Mouse (Mus musculus) ovary, postnatal 14 days (tissue): ENCODE results near the gene Epb41l2.

Experiments
- DNase-seq: peaks from one replicate; pipeline ENCODE4 v3.0.0; 2022; ENCODE audit warnings: low spot score

Epb41l2 gene

DNA sequence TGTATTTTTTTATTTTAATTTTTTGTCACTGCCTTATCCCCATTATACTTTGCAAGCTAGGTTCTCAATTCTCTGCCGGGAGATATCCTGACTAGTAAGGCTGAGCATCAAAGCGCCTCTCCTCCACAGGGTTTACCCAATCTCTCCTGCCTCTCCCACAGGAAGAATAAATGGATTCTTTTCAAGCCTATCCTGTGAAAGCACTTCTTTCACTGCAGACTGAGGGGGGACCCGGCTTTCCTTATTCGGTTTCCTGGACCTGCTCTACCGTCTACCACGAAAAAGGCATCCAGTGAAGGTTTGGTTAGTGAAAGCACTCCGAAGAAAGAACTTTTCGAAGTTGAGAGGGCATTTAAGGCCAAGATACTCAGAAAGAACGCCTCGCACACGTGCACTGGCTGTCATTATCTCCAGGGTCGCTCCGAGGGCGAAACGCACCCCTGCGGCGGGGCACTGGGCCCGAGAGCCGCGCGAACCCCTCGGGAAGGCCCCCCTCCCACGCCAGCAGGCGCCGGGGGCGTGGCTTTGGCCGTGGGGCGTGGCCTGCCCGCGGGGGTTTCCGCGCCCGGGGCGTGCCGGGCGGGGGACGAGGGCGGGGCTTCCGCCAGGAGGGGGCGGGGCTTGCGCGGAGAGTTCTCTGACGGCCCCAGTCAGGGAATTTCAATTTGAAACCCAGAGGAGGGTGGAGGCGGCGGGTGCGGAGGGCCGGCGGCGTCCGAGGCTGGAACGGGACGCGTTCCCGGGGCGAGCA, at the start of gene Epb41l2:
Gene Epb41l2, plus strand, starts transcription at position 591 of the 751 bp plus-strand sequence.
- peak; percentile 98 for DNase-seq

GRCm38 (mm10) chr10:25309996-25310395, 49.6 kb upstream of the Epb41l2 start:
- no peak for DNase-seq

DNA sequence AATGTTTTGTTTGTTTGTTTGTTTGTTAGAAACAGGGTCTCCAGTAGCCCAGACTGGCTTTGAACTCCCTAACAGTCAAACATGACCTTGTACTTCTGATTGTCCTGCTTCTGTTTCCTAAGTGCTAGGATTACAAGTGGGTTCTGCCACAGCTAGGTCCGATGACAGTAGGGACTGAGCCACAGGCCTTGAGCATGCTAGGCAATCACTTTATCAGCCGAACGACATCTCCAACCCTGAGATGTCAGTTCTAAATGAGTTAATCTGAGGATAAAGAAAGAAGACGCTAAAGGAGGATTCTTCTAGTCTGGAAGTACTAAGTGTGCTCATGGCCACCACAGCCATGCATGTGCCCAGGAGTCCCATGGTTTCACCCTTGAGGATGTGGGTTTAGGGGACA, 48.9 kb upstream of the Epb41l2 start:
- no peak for DNase-seq

- no peak for DNase-seq
Measured at GRCm38 (mm10) chr10:25311554-25312212, 47.9 kb upstream of the Epb41l2 start.

- no peak for DNase-seq
Measured at GRCm38 (mm10) chr10:25313856-25314584, 45.6 kb upstream of the Epb41l2 start.

GRCm38 (mm10) chr10:25317665-25318064, 41.9 kb upstream of the Epb41l2 start:
- no peak for DNase-seq

- no peak for DNase-seq
Measured at GRCm38 (mm10) chr10:25318405-25318804, 41.2 kb upstream of the Epb41l2 start.

DNA sequence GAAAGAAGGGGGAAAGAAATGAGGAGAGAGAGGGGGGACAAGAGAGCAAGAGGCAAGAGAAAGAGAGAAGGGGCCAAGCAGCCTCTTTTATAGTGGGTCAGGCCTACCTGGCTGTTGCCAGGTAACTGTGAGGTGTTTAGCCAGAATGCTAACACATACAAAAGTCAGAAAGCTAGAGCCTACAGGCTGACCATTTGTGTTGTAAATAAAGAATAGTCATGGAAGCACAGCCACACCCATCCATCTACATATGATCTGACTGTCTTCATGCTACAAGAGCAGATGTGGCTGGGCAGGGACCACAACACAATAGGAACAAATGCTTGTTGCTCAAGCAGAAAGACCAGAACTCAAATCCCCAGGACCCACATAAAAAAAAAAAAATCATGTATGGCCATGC, 40.1 kb upstream of the Epb41l2 start:
- DNase-seq: no peak

- DNase-seq: no peak
Measured at GRCm38 (mm10) chr10:25321198-25321597, 38.4 kb upstream of the Epb41l2 start.

- peak; percentile 5 for DNase-seq
Measured at GRCm38 (mm10) chr10:25325690-25326089, 33.9 kb upstream of the Epb41l2 start.

GRCm38 (mm10) chr10:25327511-25327910, 32.1 kb upstream of the Epb41l2 start:
- DNase-seq: no peak

DNA sequence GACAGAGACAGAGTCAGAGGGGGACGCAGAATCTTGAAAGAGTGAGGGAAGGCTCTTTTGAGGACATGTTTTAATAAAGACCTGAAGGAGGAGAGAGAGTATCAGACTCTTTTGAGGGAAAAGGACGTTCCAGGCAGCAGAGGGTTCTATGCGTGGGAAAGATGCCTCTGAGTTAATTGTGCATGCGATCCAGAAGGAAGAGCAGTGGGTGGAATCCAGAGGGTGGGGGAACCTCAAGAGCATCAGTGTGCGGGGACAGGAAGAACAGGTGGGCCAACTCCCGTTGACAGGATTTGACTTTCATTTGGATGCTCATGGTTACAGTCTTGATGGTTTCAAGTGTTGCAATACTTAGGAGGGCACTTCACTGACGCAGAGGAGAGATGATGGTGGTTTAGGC, 29.5 kb upstream of the Epb41l2 start:
- DNase-seq: no peak

DNA sequence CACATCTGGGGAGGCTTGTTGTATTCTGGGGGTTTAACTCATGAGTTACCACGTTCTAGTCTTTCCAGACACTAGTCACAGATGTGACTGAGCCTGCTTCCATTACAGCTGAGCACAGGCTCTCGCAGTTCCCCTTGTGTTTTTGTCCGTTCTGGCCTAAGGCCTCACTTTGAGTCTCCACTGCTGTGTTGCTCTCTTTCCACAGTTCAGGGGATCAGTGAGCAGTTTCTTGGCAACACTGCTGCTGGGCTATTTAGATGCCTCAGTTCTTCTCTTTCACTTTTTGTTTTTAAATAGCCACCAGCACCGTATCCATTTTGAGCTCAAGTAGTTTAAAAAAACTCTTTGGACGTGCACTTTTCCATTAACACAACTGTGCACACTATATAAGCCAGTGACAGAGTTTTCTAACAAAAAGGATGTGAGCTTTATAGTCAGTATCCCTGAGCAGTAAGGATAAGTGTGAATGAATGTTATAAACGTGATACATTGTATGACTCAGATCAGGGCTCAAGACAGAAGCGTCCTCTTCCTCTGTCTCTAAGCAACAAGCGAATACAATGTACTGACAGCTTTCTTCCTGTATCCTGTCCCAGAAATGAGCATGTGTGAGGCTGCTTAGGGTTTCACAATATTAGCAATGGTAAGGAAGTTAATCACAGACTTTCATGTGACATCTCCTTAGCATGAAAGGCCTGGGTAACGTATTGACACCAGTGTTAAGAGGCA, 28.1 kb upstream of the Epb41l2 start:
- DNase-seq: no peak

DNA sequence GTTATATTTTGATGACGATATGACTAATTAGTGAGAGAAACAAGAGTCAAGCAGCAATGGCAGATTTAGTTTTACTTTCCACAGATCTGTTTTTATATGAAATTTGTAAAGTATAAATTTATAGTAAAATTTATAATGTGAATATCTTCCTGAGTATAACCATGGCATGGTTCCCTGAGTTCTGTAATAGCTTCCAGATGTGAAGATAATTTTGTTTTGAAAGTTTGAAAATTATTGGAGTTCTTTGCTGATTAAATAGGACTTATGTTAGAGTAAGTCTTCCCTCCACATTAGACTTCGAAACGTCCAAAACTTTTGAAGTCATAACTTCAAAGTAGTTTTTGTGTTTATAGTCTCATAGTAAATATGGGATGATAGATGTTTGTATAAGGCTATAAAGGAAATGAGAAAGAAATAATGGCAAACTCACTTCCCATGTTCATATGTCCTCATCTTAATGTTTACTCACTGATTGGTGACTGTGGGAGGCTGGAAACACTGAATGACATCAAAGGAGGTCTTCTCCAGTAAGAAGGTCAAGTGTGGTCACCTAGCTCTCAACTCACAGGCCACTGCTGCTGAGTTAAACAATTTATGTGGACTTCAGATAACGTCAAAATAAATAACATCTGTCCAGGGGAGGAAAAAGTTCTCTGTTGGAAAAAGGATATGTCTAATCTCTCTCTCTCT, 26.1 kb upstream of the Epb41l2 start:
- DNase-seq: no peak

GRCm38 (mm10) chr10:25340675-25341074, 18.9 kb upstream of the Epb41l2 start:
- DNase-seq: no peak

DNA sequence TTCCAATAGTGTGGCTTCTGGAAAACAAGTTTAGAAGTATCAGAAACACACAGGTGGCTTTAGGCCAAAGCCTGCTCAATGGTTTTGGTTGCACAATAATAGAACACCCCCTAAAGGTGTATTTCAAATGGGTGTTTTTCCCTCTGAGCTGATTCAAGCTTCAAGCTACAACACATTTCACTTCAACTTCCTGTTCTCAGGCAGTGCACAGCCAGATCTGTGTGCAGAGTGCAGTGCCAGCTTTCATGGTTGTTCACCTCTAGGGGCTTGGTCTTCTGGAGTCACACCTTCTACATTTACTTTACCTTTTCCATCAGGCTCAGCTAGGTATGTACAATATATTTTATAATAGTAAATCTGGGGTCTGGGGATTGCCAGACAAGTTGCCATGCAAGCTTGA, 16.8 kb upstream of the Epb41l2 start:
- no peak for DNase-seq

GRCm38 (mm10) chr10:25353941-25354340, 5.7 kb upstream of the Epb41l2 start:
- DNase-seq: no peak

GRCm38 (mm10) chr10:25354390-25354789, 5.2 kb upstream of the Epb41l2 start:
- DNase-seq: no peak

- DNase-seq: no peak
Measured at GRCm38 (mm10) chr10:25359959-25360811, 587 bp downstream of the Epb41l2 start.

GRCm38 (mm10) chr10:25362235-25362634, 2.6 kb downstream of the Epb41l2 start:
- DNase-seq: no peak

GRCm38 (mm10) chr10:25365158-25365557, 5.6 kb downstream of the Epb41l2 start:
- DNase-seq: no peak
